Comparison of ENCODE assay signal across 23 mouse cellular contexts in genomic region chr9:106573366-106573765, GRCm38 (mm10). TPM values are rescaled to one million over a fixed set of nuclear protein-coding genes. Genes with fewer than 3 reads are reported as not detected.
"Had no signal": no experiment of that assay in that cellular context is flagged by ENCODE, and none has a peak within 500 bp of the region (broad histone marks: within the 10 kb centered on the region; RNA-seq: fewer than 3 reads in every experiment).

No protein-coding gene starts in this region.

- DNase-seq: gastrocnemius, postnatal 14 days; gastrocnemius, postnatal 36 days; heart, adult 18-20 months; heart, postnatal 10 days; heart, postnatal 36 days; kidney, adult 18-20 months; kidney, adult 8-10 months; kidney, postnatal 14 days; kidney, postnatal 36 days; layer of hippocampus, adult 9-11 months; layer of hippocampus, postnatal 36 days; liver; liver, embryonic 13.5 days had no signal

RNA-seq across cellular contexts. Expression of gene Iqcf4, which starts 2.6 kb away (rescaled TPM):
- total RNA-seq: gastrocnemius, adult 18-20 months; gastrocnemius, adult 8-10 months; gastrocnemius, postnatal 14 days; gastrocnemius, postnatal 36 days; heart, adult 18-20 months; heart, adult 8-10 months; heart, postnatal 10 days; heart, postnatal 36 days; hematopoietic stem cell, adult 5-6 weeks; layer of hippocampus, adult 18-20 months; layer of hippocampus, adult 8-10 months; layer of hippocampus, postnatal 14 days; layer of hippocampus, postnatal 36 days; left cerebral cortex, adult 18-20 months; left cerebral cortex, postnatal 14 days; left cerebral cortex, postnatal 36 days had no signal

RNA-seq across cellular contexts. Expression of gene Iqcf3, which starts 11.9 kb away (rescaled TPM):
- total RNA-seq: gastrocnemius, adult 18-20 months; gastrocnemius, adult 8-10 months; gastrocnemius, postnatal 14 days; gastrocnemius, postnatal 36 days; heart, adult 18-20 months; heart, adult 8-10 months; heart, postnatal 10 days; heart, postnatal 36 days; hematopoietic stem cell, adult 5-6 weeks; layer of hippocampus, adult 18-20 months; layer of hippocampus, adult 8-10 months; layer of hippocampus, postnatal 14 days; layer of hippocampus, postnatal 36 days; left cerebral cortex, adult 18-20 months; left cerebral cortex, postnatal 14 days; left cerebral cortex, postnatal 36 days had no signal

RNA-seq across cellular contexts. Expression of gene Iqcf6, which starts 53.0 kb away (rescaled TPM):
- total RNA-seq: gastrocnemius, adult 18-20 months; gastrocnemius, adult 8-10 months; gastrocnemius, postnatal 14 days; gastrocnemius, postnatal 36 days; heart, adult 18-20 months; heart, adult 8-10 months; heart, postnatal 10 days; heart, postnatal 36 days; hematopoietic stem cell, adult 5-6 weeks; layer of hippocampus, adult 18-20 months; layer of hippocampus, adult 8-10 months; layer of hippocampus, postnatal 14 days; layer of hippocampus, postnatal 36 days; left cerebral cortex, adult 18-20 months; left cerebral cortex, postnatal 14 days; left cerebral cortex, postnatal 36 days had no signal

RNA-seq across cellular contexts. Expression of gene Iqcf5, which starts 59.0 kb away (rescaled TPM):
- total RNA-seq: gastrocnemius, adult 18-20 months; gastrocnemius, adult 8-10 months; gastrocnemius, postnatal 14 days; gastrocnemius, postnatal 36 days; heart, adult 18-20 months; heart, adult 8-10 months; heart, postnatal 10 days; heart, postnatal 36 days; hematopoietic stem cell, adult 5-6 weeks; layer of hippocampus, adult 18-20 months; layer of hippocampus, adult 8-10 months; layer of hippocampus, postnatal 36 days; left cerebral cortex, adult 18-20 months had no signal
